Mouse (Mus musculus) forebrain, embryonic 16.5 days (tissue): Measurements from ENCODE around the gene Ms4a5. TPM values are rescaled to one million over a fixed set of nuclear protein-coding genes. Genes with fewer than 3 reads are reported as not detected.

Source experiments
- ATAC-seq: fragments of 200-750 bp; cut with Nextera tagmentation; 2 replicates; pipeline ENCODE4 v1.8.0; 2017; ENCODE audit warnings: mild to moderate bottlenecking, moderate library complexity
- H3K27ac ChIP-seq: fragments of 300-500 bp; sonication (generic); 2 replicates; pipeline ENCODE4 v1.5.1; 2014; ENCODE audit warnings: low read length, control low read depth
- H3K27me3 ChIP-seq: fragments of 300-500 bp; sonication (generic); replicated peaks from 2 replicates; pipeline ENCODE4 v1.6.1; 2014; ENCODE audit warnings: low read length; ENCODE audit not compliant: control insufficient read depth, insufficient read depth
- H3K36me3 ChIP-seq: fragments of 300-500 bp; sonication (generic); 2 replicates; pipeline ENCODE4 v1.6.1; 2014; ENCODE audit not compliant: control insufficient read depth, insufficient read depth
- H3K4me1 ChIP-seq: fragments of 300-500 bp; sonication (generic); replicated peaks from 2 replicates; pipeline ENCODE4 v1.6.1; 2014; ENCODE audit warnings: low read length; ENCODE audit not compliant: control insufficient read depth, insufficient read depth
- H3K4me2 ChIP-seq: fragments of 300-500 bp; sonication (generic); 2 replicates; pipeline ENCODE4 v1.6.1; 2014; ENCODE audit warnings: mild to moderate bottlenecking, low read length, control low read depth
- H3K4me3 ChIP-seq: fragments of 300-500 bp; sonication (generic); replicated peaks from 2 replicates; pipeline ENCODE4 v1.5.1; 2014; ENCODE audit warnings: mild to moderate bottlenecking, low read length, control low read depth
- H3K9ac ChIP-seq: fragments of 300-500 bp; sonication (generic); replicated peaks from 2 replicates; pipeline ENCODE4 v1.6.1; 2014; ENCODE audit warnings: low read depth, low read length, control low read depth
- H3K9me3 ChIP-seq: fragments of 300-500 bp; sonication (generic); 2 replicates; pipeline ENCODE4 v1.6.1; 2016; ENCODE audit warnings: low read length; ENCODE audit not compliant: control insufficient read depth
- WGBS: fragments of 180-500 bp; shearing (Covaris S2); extraction: QIAGEN DNeasy Blood & Tissue Kit; methylation state at CpG from one replicate; pipeline ENCODE4 v1.1.7; 2014; 5-methylcytosine and 5-hydroxymethylcytosine counted together
- polyA plus RNA-seq: library from polyadenylated mRNA; unstranded; fragments of >200 nt; fragmentation: Nextera tagmentation; extraction: Ambion mirVana; gene quantifications from 2 replicates; pipeline ENCODE4 v1.2.1, GENCODE M21; 2015

Gene Ms4a5
- polyA plus RNA-seq, 1 experiment from 2014 or later, result not detected

GRCm38 (mm10) chr19:11235820-11236219, 47.9 kb downstream of the Ms4a5 start:
- H3K27ac ChIP-seq, result no peak overlapping the region
- H3K9ac ChIP-seq, result no peak overlapping the region
- no peak overlapping the region for H3K4me2 ChIP-seq
- no peaks in the 10 kb centered on the region for H3K4me1 ChIP-seq
- H3K36me3 ChIP-seq, result no peaks in the 10 kb centered on the region
- H3K27me3 ChIP-seq, result no peaks in the 10 kb centered on the region
- H3K4me3 ChIP-seq, result no peak overlapping the region
- H3K9me3 ChIP-seq, result no peaks in the 10 kb centered on the region
- no peak for ATAC-seq

DNA sequence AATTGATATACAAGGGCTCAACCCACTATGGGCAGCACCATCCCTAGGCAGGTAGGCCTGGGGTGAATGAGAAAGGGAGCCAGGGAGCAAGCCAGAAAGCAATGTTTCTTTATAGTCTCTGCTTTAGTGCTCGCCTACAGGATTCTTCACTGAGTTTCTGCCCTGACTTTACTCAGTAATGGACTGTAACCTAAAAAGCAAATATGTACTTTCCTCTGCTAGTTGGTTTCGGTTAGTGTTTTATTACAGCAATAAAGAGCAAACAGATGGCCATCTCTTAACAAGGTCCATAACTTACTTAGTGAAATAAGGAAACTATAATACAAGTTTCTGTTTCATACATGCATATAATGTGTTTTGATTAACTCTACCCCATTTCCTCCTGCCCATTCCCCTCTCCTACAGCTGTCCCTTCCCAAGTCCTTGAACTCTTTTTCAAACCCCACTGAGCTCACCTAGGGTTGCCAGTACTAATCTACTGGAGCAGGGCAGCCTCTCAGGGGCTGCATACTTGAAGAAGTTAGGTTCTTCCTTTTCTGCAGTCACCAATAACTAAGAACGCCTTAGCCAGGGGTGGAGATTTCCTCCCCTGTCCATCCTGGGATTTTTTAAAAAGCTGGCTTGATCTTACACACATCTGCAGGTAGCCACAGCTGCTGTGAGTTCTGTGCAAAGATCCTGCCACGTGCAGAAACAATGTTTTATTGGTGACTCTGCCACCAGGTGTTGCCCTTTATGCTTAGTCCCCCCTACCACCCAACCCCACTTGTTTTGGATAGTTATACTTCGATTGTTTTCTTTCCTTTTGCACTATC, 48.5 kb downstream of the Ms4a5 start:
- WGBS, result 71% methylated on average over 5 of the region's 5 CpGs
- H3K27me3 ChIP-seq, result no peaks in the 10 kb centered on the region
- ATAC-seq, result no peak
- H3K9me3 ChIP-seq, result no peaks in the 10 kb centered on the region
- H3K27ac ChIP-seq, result no peak overlapping the region
- no peak overlapping the region for H3K9ac ChIP-seq
- H3K4me3 ChIP-seq, result no peak overlapping the region
- no peaks in the 10 kb centered on the region for H3K4me1 ChIP-seq
- H3K4me2 ChIP-seq, result no peak overlapping the region
- no peaks in the 10 kb centered on the region for H3K36me3 ChIP-seq

GRCm38 (mm10) chr19:11234244-11234643, 49.4 kb downstream of the Ms4a5 start:
- no peaks in the 10 kb centered on the region for H3K36me3 ChIP-seq
- no peak overlapping the region for H3K27ac ChIP-seq
- H3K27me3 ChIP-seq, result no peaks in the 10 kb centered on the region
- no peaks in the 10 kb centered on the region for H3K4me1 ChIP-seq
- no peak overlapping the region for H3K4me3 ChIP-seq
- no peak overlapping the region for H3K9ac ChIP-seq
- 78% methylated on average over 5 of the region's 5 CpGs for WGBS
- no peak for ATAC-seq
- no peak overlapping the region for H3K4me2 ChIP-seq
- H3K9me3 ChIP-seq, result no peaks in the 10 kb centered on the region

DNA sequence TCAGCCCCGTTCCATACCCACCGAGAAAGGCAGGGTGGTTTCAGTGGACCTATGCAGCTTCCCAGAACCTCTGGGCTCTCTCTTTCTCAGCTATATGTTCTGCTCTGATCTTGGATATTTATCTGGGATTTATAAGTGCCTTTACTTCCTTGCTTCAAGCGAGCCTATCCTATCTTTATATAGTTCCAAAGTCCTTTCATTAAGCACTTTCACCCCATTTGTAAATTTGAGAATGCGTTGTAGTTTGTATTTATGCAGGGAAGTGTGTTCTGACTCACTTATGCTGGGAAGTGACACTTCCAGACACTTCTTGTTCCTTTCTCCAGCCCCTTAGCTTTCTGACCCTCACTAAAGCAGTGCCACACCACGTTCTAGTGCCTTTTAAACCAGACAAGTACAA, 51.3 kb downstream of the Ms4a5 start, which contains the start of gene Ms4a12:
TSS of gene Ms4a12 (minus strand) at position 101 of the 400 bp plus-strand sequence.
- Histone ChIP-seq H3K27ac (no peak within 1 kb of the TSS), H3K4me3 (no peak within 1 kb of the TSS), H3K4me2 (no peak within 1 kb of the TSS), H3K9me3 (no peaks in the 10 kb centered on the region), H3K27me3 (no peaks in the 10 kb centered on the region), H3K36me3 (no peaks in the 10 kb centered on the region), H3K4me1 (no peaks in the 10 kb centered on the region), H3K9ac (no peak within 1 kb of the TSS)
- ATAC-seq, result no peak
- 71% methylated on average over 5 of the region's 5 CpGs for WGBS

Other genes with a start within 250 kb of the Ms4a5 start
- not detected in 2 replicates for gene Ms4a8a, start 202.8 kb downstream of the Ms4a5 start, polyA plus RNA-seq
- not detected in 2 replicates for gene 1700017D01Rik, start 153.0 kb downstream of the Ms4a5 start, polyA plus RNA-seq
- not detected in 2 replicates for gene 1700025F22Rik, start 118.6 kb downstream of the Ms4a5 start, polyA plus RNA-seq
- gene Ms4a13, start 87.1 kb downstream of the Ms4a5 start, polyA plus RNA-seq, result not detected in 2 replicates
- gene Ms4a12, start 51.4 kb downstream of the Ms4a5 start, polyA plus RNA-seq, result not detected in 2 replicates
- not detected in 2 replicates for gene Ms4a1, start 17.6 kb downstream of the Ms4a5 start, polyA plus RNA-seq
- gene Ms4a14, start 30.6 kb upstream of the Ms4a5 start, polyA plus RNA-seq, result not detected in 2 replicates
- 2.0 and 2.1 TPM in 2 replicates for gene Ms4a7, start 52.3 kb upstream of the Ms4a5 start, polyA plus RNA-seq
- gene Ms4a4a, start 91.7 kb upstream of the Ms4a5 start, polyA plus RNA-seq, result 1.3 and 1.8 TPM in 2 replicates
- not detected in 2 replicates for gene Ms4a4c, start 120.9 kb upstream of the Ms4a5 start, polyA plus RNA-seq
- not detected in 2 replicates for gene Ms4a4b, start 159.7 kb upstream of the Ms4a5 start, polyA plus RNA-seq
- 1.5 and 2.1 TPM in 2 replicates for gene Ms4a6c, start 185.5 kb upstream of the Ms4a5 start, polyA plus RNA-seq
- not detected in 2 replicates for gene Gm8369, start 202.1 kb upstream of the Ms4a5 start, polyA plus RNA-seq
- 1.5 and 2.7 TPM in 2 replicates for gene Ms4a6b, start 232.6 kb upstream of the Ms4a5 start, polyA plus RNA-seq